Mouse (Mus musculus): ENCODE results near the gene Pcbp2.

The Pcbp2 gene

GRCm38 (mm10) chr15:102526111-102527002 is 56.0 kb downstream of the Pcbp2 start:
- DNase-seq (ENCODE audit: low read depth, low spot score), result no peak

GRCm38 (mm10) chr15:102527936-102528335 is 57.6 kb downstream of the Pcbp2 start:
- peak; percentile 61 for DNase-seq (ENCODE audit: low read depth, low spot score)

DNA sequence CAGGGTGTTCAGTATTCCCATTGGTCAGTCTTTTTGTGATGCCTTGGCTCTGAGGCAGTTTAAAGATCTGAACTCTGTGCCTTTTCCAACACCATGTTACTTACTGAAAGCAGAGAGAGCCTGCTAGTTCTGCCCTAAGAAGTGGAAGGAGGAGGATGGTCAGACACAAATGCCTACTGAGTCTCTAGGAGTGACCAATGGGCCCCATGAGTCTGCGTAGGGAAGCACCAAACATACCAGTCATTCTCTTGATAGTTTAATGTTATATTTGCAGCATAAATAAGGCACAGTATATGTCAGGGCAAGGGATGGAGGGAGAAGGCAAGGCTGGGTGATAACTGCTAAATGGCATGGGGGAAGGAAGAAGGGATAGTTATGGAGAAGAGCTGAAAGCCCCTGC is 58.1 kb downstream of the Pcbp2 start:
- no peak for DNase-seq (ENCODE audit: low read depth, low spot score)

- DNase-seq (ENCODE audit: low read depth, low spot score), result no peak
Measured at GRCm38 (mm10) chr15:102530566-102530965, 60.2 kb downstream of the Pcbp2 start.

GRCm38 (mm10) chr15:102531586-102531985 is 61.2 kb downstream of the Pcbp2 start:
- no peak for DNase-seq (ENCODE audit: low read depth, low spot score)

DNA sequence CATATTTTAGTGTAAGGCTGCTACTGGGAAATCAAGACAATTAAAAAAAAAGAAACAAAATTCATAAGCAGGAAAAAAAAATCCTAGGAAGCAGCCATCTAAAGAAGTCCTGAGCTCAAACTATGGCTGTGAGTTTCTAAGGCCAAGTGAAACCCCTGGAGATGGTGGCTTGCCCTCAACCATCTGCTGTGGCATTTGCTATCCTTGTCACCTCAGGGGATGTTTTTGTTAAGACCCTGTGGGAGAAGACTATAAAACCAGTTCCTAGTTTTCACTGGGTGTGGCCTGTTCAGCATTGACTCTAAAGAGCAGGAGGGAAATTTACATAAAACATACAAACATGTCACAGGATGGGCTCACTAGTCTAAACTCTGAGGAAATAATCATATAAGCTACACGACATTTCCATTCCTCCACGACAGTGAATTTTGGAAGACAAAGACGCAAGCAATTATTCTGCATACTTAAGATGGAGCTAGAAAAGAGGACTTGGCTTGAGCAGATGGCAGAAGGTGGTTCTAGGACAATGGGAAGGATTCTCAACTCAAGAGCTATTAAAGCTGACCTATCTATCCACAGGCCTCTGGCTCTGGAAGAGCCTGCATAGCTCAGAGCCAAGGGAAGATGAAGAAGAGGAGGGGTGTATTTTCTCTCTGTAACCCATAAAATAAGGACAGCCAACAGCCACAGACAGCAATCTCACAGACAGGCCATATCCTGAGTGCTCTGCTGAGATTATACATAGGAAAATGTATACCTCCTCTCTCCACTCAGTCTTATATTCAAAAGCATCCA is 62.0 kb downstream of the Pcbp2 start:
- no peak for DNase-seq (ENCODE audit: low read depth, low spot score)

GRCm38 (mm10) chr15:102533926-102534325 is 63.6 kb downstream of the Pcbp2 start:
- DNase-seq (ENCODE audit: low read depth, low spot score), result no peak

DNA sequence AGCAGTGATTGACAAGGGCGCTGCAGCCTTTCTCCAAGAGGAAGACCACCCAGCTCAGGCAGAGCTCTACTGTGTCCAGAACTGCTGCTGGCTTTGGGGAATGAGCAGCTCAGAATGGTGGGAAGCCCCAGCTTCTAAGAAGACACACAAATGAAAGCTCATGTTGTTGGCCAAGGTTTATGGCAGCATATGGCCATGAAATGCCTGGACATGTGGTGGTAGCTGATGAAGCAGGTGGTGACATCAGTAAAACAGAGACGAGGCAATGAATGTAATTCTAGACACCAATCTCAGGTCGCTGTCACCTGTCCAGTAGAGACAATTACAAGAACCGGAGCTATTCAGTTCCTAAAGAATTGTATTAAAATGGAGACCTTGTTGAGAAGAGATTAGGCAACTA is 74.5 kb downstream of the Pcbp2 start:
- no peak for DNase-seq (ENCODE audit: low read depth, low spot score)

- DNase-seq (ENCODE audit: low read depth, low spot score), result no peak
Measured at GRCm38 (mm10) chr15:102546246-102546645, 75.9 kb downstream of the Pcbp2 start.

- DNase-seq (ENCODE audit: low read depth, low spot score), result no peak
Measured at GRCm38 (mm10) chr15:102546677-102547427, 76.5 kb downstream of the Pcbp2 start.

DNA sequence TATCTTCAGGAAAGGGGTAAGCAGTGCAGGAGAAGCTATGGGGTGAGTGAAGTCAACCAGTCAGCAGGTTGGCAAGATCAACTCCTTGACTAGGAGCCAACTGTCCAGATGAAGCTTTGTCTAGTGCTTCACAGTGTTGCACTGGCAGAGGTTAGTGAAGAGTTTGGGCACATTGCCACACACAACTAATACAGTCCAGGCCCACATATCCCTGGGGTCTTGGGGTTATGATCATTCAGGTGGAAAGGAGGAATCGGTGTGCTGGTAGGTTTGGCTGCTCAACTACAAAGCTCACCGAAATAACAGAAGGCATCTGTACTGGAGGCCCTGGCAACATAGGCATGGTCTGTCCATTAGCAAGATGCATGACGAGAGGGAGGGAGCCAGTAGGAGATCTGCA is 77.1 kb downstream of the Pcbp2 start:
- DNase-seq (ENCODE audit: low read depth, low spot score), result no peak
